Mouse (Mus musculus) cerebellum, adult 2 months (tissue): ENCODE results near the gene Klf11.

ENCODE experiments used
- CTCF ChIP-seq: fragments of 200-500 bp; IDR thresholded peaks from 2 replicates; pipeline ENCODE4 v1.5.1; 2011; ENCODE audit warnings: low read depth, mild to moderate bottlenecking, control low read depth, low read length, moderate library complexity, borderline replicate concordance; ENCODE audit not compliant: insufficient read depth
- POLR2A ChIP-seq: fragments of 200-500 bp; IDR thresholded peaks from 2 replicates; pipeline ENCODE4 v1.6.1; 2011; ENCODE audit warnings: low read length, control low read depth, borderline replicate concordance; ENCODE audit not compliant: insufficient read depth

DNA sequence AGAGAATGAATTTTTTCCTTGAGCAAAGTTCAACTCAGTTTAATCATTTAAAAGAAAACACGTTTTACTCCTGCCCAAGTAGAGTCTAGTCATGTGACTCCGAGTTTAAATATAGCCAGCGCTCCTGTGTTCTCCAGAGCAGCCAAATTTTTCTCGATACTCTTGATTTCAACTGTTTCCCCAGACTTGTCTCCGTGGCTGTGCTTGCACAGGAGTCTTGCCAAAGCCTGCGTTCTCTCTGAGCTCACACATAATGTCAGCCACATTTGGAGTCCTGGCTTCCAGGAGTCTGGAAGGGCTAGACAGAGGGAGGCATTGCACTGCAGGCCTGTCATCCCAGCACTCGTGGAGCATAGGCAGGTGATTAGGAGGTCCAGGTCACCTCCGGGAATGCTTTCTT, 31.5 kb downstream of the Klf11 start:
- TF ChIP-seq POLR2A (no peak), CTCF (no peak)
